Mouse (Mus musculus) retina, adult 2 months (tissue): ENCODE results near the gene Pid1.

Source experiments
- DNase-seq: peaks from one replicate; pipeline ENCODE4 v3.0.0-alpha.2; 2012; ENCODE audit warnings: low read depth, low spot score

The Pid1 gene

DNA sequence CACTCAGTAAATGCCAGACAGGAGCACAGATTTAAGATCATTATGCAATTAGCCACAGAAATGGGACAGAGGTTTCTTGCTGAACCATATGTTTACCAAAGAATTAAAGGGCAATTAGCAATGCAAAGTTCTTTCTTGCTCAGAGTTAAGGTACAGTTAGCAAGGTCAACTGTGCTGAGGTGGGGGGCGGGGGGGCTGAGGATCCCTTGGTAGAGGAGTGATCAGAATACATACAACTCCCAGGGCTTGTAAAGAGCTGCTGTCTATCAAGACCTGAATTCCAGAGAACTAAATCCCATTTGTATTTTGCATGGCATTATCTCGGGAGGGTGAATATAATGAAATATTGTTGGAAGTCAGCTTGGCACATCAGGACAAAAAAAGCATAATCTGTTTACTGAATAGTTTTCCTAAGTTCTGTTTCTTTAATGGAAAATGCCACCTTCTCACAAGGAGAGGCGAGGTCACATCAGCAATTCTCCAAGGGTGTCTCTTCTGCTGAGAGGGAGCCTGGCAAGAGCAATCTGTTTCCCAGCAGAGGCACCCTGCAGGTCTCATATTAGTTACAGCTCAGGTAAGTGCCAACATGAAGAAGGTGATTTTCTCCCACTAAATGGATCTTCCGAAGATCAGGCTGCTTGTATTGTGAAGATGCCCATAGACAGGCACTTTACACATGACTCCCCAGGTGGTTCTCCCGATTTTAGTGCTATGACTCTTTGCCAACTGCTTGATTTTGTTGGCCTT, 306.9 kb downstream of the Pid1 start:
- DNase-seq = no peak

DNA sequence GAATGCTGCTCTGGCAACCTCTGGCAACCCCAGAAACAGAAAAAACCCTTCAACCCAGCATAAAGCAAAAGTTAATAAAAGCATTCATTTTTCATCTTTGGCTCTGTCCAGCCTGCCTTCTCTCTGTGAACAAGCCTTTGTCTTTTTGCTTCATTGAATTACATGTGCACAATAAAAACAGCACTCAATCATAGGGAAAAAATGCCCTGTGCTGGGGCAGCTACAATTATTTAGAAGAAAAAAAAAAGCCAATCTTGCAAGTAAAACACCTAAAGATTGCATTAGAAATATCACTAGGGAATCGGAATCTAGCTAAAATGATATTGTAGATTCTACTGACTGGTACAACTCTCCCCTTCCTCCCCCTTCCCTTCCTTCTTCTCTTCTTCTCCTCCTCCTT, 307.7 kb downstream of the Pid1 start:
- no peak for DNase-seq

DNA sequence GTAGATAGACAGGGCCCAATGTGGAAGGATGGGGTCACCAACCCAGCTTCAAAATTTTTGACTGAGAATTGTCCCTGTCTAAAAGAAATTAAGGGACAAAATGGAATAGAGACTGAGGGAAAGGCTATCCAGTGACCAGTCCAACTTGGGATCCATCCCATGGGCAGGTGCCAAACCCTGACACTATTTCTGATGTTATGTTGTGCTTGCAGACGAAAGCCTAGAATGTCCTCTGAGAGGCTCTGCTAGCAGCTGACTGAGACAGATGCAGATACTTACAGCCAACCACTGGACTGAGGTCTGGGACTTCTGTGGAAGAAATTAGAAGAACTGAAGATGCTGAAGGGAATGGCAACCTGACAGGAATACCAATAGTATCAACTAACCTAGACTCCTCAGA, 338.2 kb downstream of the Pid1 start:
- DNase-seq = no peak

DNA sequence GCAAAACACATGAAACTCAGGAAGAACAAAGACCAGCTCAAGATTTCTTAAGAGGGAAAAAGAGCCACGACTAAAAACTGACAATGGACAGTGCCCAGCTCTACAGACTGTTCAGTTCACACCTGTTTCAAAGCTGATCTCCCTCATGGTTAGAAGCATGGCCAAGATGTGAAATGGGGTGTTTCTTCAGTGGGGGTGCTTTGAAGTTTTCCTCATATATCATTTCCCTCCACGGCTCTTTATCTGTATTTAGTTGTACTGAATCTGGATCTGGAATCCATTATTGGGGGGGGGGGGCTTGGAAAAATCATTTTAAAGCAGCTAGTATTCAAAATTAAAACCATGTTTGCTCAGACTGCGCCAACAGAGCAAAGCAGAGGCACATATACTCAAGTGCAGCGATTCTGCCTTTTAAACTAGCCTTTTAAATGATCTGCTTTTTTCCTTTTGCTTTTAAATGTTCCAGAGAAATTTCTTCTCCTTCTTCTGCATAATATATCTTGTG, 351.1 kb downstream of the Pid1 start:
- no peak for DNase-seq

DNA sequence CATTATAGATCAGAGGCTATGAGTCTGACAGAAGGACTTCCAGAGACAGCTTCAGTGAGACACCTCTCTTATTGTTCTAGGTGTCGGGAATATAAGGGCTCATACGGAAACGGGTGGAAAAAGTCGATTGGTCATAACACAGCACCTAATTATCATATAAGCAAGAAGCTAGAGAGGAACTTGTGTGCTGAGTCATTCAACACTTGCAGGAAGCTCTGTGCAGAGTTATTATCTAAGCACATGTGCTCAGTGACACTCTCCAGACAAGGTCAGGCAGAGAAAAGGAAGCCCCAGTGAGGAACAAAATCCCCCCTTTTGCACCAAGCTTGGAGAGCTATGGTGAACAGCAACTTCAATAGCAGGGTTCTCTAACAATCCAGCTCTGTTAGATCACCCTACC, 361.4 kb downstream of the Pid1 start:
- no peak for DNase-seq
